Mouse (Mus musculus): ENCODE measurements around the gene Tpp1.
A peak's percentile ranks its signal among the peaks of the same experiment; 100 is the strongest.

The Tpp1 gene

DNA sequence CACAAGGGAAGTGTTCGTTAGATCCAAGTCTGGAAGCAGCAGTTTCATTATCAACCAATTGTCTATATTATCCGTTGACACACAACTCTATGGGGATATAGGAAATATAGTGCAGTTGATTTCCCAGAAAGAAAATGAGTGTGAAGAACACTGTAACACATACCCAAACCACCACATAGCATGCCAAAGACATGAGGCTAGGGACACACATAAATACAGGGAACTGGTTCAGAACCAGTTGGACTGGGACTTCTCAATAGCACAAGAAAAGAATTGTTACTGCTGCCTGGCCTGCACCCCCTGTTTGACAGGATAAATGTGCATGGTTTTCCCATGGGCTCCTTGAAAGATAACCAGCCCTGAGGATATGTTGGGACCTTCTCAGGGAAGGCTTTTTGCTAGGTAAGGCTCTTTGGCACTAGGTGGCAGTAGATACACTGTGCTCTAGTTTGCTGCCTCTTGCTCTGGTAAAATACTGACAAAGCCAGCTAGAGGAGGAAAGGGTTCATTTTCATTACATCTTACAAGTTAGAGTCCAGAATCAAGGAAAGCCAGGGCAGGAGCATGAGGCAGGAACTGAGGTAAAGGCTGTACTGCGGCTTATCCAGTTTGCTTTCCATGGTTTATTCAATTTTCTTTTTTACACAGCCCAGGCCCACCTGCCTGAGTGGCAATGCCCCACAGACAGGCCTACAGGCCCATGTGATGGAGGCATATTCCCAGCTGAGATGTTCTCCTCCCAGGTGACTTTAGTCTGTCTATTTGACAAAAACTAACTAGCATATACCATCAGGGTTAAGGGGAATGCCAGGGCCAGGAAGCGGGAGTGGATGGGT lies 25.7 kb downstream of the Tpp1 start:
- DNase-seq = peak; percentile 69 to 78

DNA sequence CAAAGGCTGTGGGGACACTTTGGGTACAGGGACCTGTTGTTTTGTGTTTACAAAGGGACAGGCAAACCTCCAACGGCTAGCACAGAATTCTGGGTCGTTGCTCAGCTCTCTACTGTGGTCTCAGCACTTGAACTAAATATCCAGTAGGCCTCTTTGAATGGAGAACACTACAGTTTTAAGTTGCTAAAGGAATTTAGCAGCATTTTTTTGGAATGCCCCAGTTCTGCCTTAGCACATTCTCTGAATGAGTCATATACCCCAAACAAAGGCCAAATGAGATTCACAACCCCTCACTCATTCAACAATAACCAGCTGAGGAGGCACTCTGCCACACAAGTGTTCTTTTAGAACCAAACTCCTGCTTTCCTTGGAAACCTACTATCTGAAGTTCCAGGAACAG lies 30.1 kb downstream of the Tpp1 start:
- DNase-seq = no peak

DNA sequence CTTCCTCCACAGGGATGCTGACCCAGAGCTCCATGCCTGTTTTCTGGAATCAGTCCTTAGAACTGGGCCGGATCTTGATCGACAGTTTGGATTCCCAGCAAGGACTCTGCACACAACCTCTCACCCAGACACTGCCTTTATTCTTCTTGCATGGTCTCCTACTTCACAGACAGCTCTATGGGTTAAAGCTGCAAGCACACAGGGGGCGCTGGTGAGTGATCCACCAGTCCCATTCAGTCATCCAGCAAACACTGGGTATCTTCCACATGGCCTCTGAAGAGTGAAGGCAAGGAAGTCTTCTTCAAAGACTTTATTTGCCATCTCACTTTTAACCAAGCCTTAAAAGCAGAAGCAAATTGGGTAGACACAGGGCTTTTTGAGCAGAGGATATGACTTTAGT lies 36.7 kb downstream of the Tpp1 start:
- no peak for DNase-seq

DNA sequence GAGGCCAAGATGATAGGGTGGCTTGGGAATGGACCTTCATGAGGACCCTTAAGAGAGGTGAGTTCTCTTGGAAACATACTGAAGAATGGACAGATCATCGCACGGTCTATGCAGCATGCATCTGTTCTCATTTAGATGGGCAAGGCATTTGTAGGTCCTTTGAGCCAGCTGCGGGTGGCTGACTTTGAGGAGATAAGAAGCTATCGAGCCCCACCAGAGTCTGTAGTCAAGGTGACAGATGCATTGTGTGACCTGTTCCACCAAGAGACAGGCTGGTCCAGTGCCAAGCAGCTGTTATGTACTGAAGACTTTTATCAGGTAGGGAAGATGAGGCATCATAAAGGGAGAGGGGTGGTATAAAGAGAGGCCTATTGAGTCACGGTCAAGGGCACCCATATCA lies 43.3 kb downstream of the Tpp1 start:
- DNase-seq = no peak

DNA sequence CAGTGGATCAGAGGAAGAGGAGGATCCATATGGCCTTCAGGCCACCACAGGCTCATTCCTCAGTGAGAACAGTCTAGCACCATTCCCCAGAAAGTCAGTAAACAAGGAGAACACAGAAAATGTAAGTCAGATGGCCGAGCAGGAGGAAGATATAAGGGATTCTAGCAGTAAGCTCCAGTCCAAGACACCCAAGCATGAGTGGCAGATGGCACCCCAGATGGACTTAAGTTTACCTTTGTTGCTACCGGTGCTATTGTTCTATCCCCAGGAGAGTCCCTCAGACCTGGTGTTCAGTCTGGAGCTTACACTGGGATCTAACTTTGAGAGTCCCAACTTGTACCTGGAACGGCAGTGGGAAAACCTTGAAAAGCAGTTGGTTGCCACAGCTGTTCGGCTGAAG lies 48.2 kb downstream of the Tpp1 start:
- no peak for DNase-seq

DNA sequence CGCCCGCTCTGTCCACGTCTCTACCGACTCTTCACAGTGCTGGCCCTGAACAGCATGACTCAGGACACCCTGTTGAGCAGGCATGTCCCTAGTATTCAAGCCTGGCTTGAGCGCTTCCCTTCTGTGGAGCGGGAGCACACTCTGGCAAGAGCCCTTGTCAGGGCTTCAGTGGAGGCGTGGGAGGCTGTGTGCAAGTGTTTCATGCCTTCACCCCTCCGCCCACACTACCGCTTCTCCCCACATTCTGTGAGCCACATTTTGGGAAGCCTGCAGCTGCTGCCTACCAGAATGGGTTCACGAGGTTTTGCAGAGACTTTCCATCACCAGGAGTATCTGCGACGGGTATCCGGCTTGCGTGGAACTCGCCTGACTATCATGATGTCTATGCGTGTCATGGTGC lies 48.9 kb downstream of the Tpp1 start:
- no peak for DNase-seq
